Mouse (Mus musculus): ENCODE measurements around the gene Pafah1b3. TPM values are rescaled to one million over a fixed set of nuclear protein-coding genes. Genes with fewer than 3 reads are reported as not detected.
A peak's percentile ranks its signal among the peaks of the same experiment; 100 is the strongest.
"Not testable (repeated sequence)": the region's sequence is repeated elsewhere in the genome, so short reads cannot be mapped to it uniquely, and the experiment has no call there.

Pafah1b3 gene
- total RNA-seq, 2 experiments from 2014 or later = 14.7 to 20.0 TPM

DNA sequence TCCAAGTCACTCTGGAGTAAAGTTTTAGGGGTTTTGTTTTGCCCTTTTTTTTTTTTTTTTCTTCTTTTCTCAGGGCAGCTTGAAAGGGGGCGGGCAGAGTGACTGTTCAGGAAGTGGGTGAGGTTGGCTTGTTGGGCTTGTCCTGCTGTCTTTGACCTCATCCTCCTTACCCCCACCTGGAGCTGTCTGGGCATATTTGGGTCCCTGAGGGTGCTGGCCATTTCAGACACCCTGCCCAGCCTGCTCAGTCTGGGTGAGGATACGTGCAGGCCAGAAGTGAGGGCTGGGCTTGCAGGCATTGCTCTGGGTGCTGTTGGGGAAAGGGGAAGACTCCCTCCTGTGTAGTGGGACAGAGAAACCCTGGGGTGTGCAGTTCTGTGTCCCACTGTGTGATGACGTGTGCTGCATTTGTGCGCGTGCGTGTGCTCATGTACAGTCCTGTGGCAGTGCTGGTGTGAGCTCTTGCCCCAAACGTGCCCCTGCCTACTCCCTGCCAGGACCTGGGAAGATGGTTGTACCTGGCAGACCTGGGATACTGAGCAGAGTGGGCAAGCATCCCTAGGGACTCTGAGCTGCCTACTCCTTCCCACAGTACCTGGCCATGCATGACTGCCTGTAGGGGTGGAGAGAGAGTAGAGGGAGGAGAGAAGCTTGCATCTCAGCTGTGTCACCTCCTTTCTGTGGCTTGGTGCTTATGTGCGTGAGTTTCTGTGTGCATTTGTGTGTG lies 28.1 kb downstream of the Pafah1b3 start:
- no peak for ATAC-seq (replicated peaks; ENCODE audit: poor library complexity)

DNA sequence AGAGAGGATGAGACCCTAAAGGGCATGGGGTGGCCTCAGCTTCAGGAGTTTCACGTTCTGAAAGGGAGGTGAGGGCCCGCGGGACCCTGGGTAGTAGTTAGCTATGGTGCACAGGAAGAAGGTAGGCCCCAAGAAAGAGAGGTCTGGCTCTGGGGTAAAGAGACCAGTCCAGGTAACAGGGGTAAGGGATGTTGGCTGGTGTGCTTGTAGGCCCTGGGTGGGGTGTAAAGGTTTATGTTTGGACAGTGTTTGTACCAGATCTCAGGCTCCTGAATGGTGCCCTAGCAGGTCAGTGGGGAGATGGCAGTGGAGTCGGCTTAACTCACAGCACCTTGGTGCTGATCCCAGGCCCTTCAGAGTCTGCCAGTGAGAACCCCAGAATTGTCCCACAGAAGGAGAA lies 28.8 kb downstream of the Pafah1b3 start:
- ATAC-seq (replicated peaks; ENCODE audit: poor library complexity) = no peak

DNA sequence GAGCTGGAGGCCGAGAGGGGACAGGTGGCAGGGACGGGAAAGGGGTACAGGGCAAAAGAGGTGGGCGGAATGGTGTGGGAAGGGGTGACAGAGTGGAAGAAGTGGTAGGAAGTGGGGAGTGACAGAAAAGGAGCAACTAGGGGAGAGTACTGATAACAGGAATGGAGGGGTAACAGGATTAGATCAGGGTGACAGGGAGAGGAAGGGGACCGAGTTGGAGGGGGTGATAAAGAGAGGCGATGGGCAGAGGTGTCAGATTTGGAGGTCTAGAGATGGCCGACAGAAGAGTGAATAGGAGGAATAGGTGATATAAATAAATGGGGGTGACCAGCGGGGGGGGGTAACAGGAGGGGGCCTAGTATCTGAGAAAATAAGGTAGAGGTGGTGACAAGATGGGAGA lies 29.2 kb downstream of the Pafah1b3 start:
- no peak for ATAC-seq (replicated peaks; ENCODE audit: poor library complexity)

- ATAC-seq (replicated peaks; ENCODE audit: poor library complexity) = peak; percentile 73
Observed at GRCm38 (mm10) chr7:25267751-25268463, 29.9 kb downstream of the Pafah1b3 start.

DNA sequence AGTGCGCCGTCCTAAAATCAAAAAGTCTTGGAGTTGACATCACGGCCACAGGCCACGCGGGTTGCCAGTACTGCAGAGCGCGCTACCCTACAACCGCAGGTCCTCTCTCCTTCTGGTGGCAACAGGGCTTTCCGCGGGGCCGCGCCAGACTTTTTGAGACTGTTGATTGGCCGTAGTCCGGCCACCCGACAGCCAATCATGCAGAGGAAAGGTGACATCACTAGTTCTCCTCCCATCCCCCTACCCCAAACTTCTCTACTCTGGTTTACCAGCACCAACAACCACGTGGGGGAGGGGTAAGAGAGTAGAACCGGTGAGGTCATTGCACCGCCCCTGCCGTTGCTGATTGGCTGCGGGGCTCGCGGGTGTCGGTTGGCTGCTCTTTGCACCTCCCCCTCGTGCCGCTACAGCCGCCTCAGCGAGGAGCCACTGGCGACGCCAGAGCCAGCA lies 30.5 kb downstream of the Pafah1b3 start, which contains the start of gene Cic:
Gene Cic, plus strand, starts transcription at position 404 of the 450 bp plus-strand sequence.
- ATAC-seq (replicated peaks; ENCODE audit: poor library complexity) = peak; percentile 72

DNA sequence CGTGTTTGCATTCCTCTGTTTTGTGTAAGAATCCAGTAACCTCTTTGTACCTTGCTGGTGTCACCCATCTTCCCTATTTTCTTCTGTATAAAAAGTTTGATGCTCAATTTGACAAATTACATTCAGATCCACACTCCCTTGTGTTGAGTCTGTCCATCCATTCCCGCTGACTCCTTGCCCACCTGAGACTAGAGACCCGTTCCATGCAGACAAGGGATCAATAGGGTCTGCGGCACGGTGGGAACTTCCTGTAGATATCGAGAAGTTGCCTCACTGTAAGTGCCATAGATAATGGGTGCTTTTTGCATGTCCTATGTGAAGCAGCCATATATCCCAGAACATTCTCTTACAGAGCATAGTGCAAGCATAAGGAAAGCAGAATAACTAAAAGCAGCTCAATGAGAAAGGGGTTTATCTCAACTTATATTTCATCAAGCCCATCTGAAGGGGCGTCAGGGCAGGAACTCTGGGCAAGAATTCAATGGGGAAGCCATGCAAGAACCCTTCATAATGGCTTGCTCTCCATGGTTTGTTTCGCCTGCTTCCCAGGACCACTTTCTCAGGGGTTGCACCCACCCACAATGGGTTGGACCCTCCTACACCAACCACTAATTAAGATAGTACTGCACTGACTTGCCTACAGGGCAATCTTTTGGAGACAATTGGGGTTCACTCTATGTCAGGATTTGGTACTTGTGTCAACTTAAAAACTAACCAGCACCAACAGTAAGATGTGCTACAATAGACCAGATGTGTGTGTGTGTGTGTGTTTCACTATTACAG lies 31.4 kb downstream of the Pafah1b3 start:
- ATAC-seq (replicated peaks; ENCODE audit: poor library complexity) = no peak

DNA sequence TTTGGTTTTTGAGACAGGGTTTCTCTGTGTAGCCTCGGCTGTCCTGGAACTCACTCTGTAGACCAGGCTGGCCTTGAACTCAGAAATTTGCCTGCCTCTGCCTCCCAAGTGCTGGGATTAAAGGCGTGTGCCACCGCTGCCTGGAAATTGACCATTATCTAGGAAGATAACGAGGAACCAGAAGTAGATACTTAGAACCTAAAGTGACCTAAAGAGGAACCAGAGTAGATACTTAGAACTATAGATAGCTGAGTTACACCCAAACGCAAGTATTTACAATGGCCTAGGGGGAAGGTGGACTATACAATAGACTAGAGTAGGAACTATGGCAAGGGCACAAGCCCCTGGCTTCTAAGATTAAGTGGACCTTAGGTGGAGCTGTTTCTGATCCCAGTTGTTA lies 32.0 kb downstream of the Pafah1b3 start:
- ATAC-seq (replicated peaks; ENCODE audit: poor library complexity) = not testable (repeated sequence)

- no peak for ATAC-seq (replicated peaks; ENCODE audit: poor library complexity)
Observed at GRCm38 (mm10) chr7:25263968-25264870, 33.6 kb downstream of the Pafah1b3 start.

- ATAC-seq (replicated peaks; ENCODE audit: poor library complexity) = no peak
Observed at GRCm38 (mm10) chr7:25261896-25262295, 35.9 kb downstream of the Pafah1b3 start.

DNA sequence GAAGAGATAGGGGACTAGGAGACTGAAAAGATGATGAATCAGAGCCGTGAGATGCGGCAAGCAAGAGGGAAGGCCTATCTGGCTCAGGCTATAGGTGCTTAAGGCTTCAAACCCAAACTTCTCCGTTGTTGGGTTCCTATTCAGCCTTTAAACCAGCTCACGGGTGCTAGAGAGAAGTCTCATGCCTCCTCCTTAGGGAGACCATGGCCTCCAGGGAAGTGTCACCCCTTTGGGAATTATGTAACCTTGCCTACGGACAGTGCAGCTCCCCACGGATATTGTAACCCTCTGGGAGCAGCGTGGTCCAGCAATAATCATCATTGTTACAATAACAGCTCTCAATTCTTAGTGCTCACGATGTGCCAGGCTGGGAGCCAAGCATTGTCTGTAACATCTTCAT lies 46.0 kb downstream of the Pafah1b3 start:
- ATAC-seq (replicated peaks; ENCODE audit: poor library complexity) = no peak

DNA sequence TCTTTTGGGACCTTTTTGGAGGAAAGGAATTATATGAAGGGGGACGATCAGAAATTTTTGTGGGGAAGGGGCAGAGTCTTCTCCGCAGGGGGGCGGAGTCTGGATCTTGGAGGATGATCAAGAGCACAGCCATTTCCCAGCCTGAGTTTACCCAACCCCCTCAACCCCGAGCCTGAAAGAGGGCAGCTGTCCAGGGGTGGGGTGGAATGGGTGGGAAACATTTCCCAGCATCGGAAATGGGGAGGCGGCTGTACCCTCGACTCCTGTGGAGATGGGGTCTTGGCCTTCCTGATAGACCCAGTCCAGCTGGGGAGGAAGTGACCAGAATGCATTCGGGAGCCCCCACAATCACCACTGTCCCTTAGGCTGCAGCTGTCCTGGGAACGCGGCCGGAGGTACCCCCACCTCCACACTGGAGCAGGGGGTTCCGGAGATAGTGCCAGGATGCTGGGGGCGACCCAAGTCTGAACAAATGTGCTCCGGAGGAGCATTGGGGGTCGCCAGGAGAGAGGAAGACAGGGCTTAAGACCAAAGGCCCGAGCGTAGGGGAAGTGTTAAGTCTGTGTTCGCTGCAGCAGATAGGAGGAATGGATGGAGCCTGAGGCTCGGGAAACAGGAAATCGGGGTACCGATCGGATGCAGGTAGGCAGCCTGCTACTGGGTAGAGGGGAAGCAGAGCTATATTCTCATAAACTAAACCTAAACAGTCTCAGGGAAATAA lies 46.6 kb downstream of the Pafah1b3 start:
- ATAC-seq (replicated peaks; ENCODE audit: poor library complexity) = no peak

GRCm38 (mm10) chr7:25250141-25250972 lies 47.4 kb downstream of the Pafah1b3 start, which contains the start of gene Erf:
Gene Erf, minus strand, starts transcription at chr7:25250761.
- peak; percentile 85 for ATAC-seq (replicated peaks; ENCODE audit: poor library complexity)

- peak; percentile 30 for ATAC-seq (replicated peaks; ENCODE audit: poor library complexity)
Observed at GRCm38 (mm10) chr7:25249314-25250140, 48.3 kb downstream of the Pafah1b3 start.

DNA sequence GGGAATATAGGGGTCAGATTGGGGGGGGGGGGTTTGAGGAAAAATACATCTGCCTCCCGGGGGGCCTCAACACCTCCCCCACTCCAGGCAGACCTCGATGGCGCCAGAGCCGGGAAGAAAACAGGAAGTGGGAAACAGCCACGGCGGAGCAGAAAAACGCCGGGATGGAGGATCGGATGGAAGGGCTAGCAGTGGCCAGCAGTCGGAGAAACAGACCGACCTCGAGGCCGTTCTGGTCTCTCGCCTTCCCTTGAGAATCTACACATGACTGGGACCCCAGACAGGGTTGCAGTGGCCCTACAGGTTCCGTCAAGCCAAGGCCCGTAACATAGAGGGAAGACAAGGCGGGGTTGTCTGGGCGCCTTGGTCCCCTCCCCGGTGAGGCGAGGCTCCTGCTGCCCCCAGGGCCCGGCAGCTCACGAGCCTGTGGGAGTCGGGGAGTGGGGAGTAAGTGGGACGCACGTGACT lies 48.9 kb downstream of the Pafah1b3 start:
- no peak for ATAC-seq (replicated peaks; ENCODE audit: poor library complexity)

DNA sequence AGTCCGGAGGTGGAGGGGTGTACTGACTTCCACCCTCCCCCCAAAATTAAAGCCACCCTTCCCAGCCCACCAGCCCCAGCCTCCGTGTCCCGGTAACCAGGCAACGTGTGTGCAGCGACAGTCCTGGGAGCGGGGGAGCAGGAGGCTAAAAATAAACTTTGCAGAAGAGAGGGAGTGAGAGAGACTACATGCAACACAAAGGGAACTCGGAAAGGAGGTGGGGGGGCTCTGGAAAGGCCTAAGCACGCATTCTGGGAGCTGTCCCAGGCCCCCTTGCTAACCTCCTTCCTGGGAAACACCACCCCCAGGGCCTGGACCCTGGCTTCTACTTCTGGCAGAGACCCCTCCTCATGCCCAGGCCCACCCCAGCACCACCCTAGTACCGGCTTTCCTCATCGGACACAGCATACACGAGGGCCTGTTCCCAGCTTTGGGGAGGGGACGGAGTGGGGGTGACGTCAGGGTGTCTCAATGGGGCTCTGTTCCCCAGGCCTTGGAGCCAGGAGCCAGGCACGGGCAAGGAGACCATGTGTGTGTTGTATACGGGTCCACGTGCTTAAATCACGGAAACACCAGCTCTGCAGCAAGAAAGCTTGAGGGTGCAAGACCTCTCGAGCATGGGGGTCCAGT lies 49.7 kb downstream of the Pafah1b3 start:
- ATAC-seq (replicated peaks; ENCODE audit: poor library complexity) = 0 out of 2 replicates have a peak, but pooled peaks have one; percentile 18

GRCm38 (mm10) chr7:25247498-25247897 lies 50.3 kb downstream of the Pafah1b3 start:
- ATAC-seq (replicated peaks; ENCODE audit: poor library complexity) = no peak

DNA sequence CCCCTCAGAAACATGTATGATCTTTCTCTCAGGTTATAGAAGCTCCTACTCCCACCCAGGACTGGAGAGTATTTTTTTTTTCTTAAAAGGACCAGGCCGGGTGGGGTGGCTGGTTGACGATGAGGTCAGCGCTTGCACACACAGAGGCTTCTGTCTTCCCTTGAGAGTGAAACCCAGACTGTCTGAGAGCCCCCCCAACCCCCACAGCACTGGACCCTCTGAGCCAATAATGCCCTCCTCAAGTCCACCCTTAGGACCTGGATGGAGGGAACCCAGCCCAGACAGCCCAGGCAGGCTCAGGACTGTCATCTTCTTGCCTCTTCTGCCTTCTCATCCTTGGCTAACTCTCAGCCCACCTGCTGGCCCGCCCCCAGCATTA lies 51.0 kb downstream of the Pafah1b3 start:
- ATAC-seq (replicated peaks; ENCODE audit: poor library complexity) = no peak
